Mouse (Mus musculus) brown adipose tissue, adult 24 weeks (tissue): ENCODE data around the gene Clec4n. TPM values are rescaled to one million over a fixed set of nuclear protein-coding genes. Genes with fewer than 3 reads are reported as not detected.
"Not testable (repeated sequence)": the region's sequence is repeated elsewhere in the genome, so short reads cannot be mapped to it uniquely, and the experiment has no call there.

Source experiments
- H3K27ac ChIP-seq: fragments of 200-500 bp; replicated peaks from 2 replicates; pipeline ENCODE4 v1.5.1; 2012; ENCODE audit warnings: low read depth, mild to moderate bottlenecking, low read length
- H3K4me1 ChIP-seq: fragments of 200-500 bp; 2 replicates; pipeline ENCODE4 v1.6.1; 2012; ENCODE audit warnings: low read length, mixed read lengths; ENCODE audit not compliant: control insufficient read depth, insufficient read depth, insufficient read length
- H3K4me3 ChIP-seq: fragments of 200-500 bp; 2 replicates; pipeline ENCODE4 v1.5.1; 2012; ENCODE audit warnings: low read depth, mild to moderate bottlenecking, low read length, moderate library complexity; ENCODE audit not compliant: insufficient read depth
- polyA plus RNA-seq: library from polyadenylated mRNA; stranded (reverse); fragments of >200 nt; gene quantifications from 2 replicates; pipeline ENCODE4 v1.2.4, GENCODE M21; 2012; ENCODE audit not compliant: missing spikeins, insufficient read depth, insufficient read length

Gene Clec4n
- 0.95 and 2.8 TPM in 2 replicates for polyA plus RNA-seq

DNA sequence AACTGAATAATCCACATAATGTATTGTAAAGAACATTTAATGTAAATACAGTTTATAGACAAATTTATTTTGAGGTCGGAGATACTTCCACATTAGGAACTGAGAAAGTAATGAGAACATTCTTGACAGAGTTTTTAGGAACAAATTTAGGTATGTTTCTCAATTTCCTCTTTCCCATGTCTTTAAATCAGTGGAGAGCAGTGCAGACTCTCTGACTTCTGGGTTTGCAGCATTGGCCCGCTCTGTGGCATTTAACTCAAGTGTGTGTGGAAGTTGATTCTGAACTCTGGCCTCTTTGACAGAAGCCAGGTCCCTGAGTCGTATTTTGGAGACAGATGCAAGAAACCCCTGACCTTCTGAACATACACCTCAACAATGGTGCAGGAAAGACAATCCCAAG, at the start of gene Clec4n:
Gene Clec4n, plus strand, starts transcription at position 200 of the 400 bp plus-strand sequence.
- Histone ChIP-seq H3K4me1 (no peaks in the 10 kb centered on the region), H3K27ac (peak within 1 kb of the TSS; percentile 8; the same call in 1 of the 2 replicates), H3K4me3 (no peak within 1 kb of the TSS)

DNA sequence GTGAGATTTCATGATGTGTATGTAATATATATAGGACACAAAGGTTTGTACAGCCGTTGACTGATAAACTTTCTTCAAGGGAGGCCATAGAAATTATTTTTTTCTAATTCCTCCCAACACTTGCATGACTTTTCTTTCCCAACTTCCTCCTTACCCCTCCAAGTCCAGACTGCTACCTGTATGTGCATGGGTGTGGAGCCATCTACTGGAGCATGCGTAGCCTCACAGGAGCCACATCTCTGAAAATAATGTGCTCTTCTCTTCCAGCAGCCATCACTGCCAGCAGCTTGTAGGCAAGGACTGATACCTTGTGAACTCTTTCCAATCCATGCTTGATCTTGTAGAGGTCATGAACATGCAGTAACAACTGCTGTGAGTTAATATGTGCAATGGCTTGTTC, 44.8 kb upstream of the Clec4n start:
- H3K4me1 ChIP-seq, H3K27ac ChIP-seq, H3K4me3 ChIP-seq: not testable (repeated sequence)

DNA sequence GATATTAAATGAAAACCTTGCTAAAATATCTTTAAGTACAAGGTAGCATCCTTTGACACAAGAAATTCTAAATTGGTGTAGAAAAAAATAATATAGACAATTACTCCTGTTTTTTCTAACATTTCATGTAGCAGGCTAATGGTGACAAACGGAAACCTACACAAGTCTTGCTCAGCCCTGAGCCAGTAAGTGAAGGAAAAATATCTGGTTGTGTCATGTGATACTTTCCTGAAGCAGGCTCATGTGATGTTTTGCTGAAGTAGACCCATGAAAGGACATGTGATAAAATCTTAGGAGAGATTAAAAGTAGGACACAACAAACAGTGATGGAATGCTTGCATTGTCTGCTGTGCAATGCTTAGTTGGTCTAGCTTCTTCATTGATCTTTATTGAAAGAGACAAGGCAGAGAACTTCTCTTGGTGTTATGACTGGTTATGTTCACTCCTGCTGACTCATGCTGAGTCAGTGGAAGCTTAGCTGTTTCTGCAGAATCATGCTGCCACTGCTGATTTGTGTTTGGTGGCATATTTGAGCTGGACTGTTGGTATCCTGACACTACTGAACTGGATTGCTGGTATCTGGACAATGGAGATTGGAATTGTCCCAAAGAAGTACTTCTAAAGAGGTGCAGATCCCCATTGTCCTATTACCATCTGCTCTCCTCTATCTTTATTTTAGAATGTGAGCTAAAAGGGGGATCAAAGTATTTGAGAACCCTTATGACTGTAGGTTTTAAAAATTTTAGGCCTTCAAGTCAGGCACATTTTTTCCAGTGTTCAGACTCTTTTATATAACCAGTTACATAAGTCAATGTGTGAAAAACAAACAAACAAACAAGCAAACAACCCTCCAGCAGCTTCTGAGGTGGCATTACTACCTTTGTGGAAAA, 22.2 kb upstream of the Clec4n start:
- Histone ChIP-seq H3K27ac (no peak overlapping the region), H3K4me1 (no peaks in the 10 kb centered on the region), H3K4me3 (no peak overlapping the region)

DNA sequence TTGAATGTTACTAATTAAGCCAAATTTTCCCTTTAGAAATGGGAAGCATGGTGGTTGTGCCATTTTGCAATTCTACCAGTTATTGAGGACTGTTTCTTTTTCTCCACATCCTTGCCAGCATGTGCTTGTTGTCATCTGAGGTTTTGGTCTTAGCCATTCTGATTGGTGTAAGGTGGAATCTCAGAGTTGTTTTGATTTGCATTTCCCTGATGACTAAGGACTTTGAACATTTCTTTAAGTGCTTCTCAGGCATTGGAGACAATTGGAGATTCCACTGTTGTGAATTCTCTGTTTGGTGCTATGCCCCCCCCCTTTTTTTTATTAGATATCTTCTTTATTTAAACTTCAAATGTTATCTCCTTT, 21.6 kb upstream of the Clec4n start:
- H3K4me1 ChIP-seq, H3K4me3 ChIP-seq, H3K27ac ChIP-seq: not testable (repeated sequence)

- H3K27ac ChIP-seq: no peak overlapping the region
- H3K4me3 ChIP-seq: no peak overlapping the region
- H3K4me1 ChIP-seq: no peaks in the 10 kb centered on the region
These were observed 17.9 kb upstream of the Clec4n start for GRCm38 (mm10) chr6:123211726-123212125.

- Histone ChIP-seq H3K4me1 (no peaks in the 10 kb centered on the region), H3K4me3 (no peak overlapping the region), H3K27ac (peak overlapping the region; percentile 23)
These were observed 2.0 kb upstream of the Clec4n start for GRCm38 (mm10) chr6:123227519-123228166.

- no peak overlapping the region for H3K4me3 ChIP-seq
- H3K4me1 ChIP-seq: no peaks in the 10 kb centered on the region
- no peak overlapping the region for H3K27ac ChIP-seq
These were observed 1.5 kb downstream of the Clec4n start for GRCm38 (mm10) chr6:123231149-123231548.

DNA sequence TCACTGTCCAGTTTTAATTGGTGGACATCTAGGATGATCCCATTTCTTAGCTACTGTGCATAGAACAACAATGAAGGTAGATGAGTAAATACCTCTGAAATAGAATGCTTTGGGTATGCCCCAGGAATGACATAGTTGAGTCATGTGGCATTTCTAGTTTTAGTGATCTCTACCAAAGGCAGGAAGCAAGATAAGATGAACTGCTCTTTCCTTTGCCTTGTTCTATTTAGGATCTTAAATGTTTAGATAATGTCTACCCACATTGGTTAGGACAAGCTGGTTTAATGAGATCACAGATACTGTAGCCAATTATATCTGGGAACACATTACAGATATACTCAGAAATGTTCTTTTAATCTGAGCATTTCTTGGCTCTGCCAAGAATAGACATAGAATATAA, 7.9 kb downstream of the Clec4n start:
- no peaks in the 10 kb centered on the region for H3K4me1 ChIP-seq
- no peak overlapping the region for H3K27ac ChIP-seq

DNA sequence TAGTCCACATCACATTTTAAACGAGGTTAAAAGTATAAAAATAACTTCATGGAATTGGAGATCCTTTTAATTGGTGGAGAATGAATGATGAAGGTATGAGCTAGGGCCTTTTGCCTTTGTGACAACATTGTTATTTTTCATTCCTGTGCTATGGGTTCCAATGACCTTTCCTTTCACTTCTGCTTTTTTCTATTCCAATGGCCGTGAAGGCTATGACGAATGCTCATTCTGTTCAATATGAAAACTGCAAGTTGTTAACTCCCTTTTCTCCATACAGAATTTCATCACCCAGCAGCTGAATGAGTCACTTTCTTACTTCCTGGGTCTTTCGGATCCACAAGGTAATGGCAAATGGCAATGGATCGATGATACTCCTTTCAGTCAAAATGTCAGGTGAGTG, 14.6 kb downstream of the Clec4n start:
- Histone ChIP-seq H3K4me3 (no peak overlapping the region), H3K27ac (no peak overlapping the region), H3K4me1 (no peaks in the 10 kb centered on the region)

More for the DNA sequence above, 7.9 kb downstream of the Clec4n start:
- no peak overlapping the region for H3K4me3 ChIP-seq

GRCm38 (mm10) chr6:123248862-123249261, 19.2 kb downstream of the Clec4n start:
- not testable (repeated sequence) for H3K27ac ChIP-seq, H3K4me3 ChIP-seq, H3K4me1 ChIP-seq

GRCm38 (mm10) chr6:123252735-123253134, 23.1 kb downstream of the Clec4n start:
- H3K27ac ChIP-seq: peak overlapping the region; percentile 82
- H3K4me3 ChIP-seq: no peak overlapping the region
- no peaks in the 10 kb centered on the region for H3K4me1 ChIP-seq

DNA sequence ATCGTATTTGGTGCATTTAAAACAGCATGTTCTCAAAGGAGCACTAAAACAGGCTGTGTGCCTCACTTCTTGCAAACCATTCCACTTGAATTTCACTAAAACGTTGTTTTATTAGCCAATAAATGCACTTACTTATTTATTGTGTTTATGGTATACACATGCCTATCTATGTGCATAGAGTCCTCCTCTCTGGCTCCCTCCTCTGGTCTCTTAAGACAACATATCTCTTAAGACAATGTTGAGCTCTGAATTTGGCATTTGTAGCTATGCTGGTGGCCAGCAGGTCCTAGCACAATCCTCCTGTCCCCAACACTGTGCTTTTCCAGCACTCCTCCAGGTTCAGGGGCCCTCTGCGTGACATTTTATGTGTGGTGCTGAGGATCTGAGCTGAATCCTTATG, 29.3 kb downstream of the Clec4n start:
- Histone ChIP-seq H3K27ac (no peak overlapping the region), H3K4me1 (no peaks in the 10 kb centered on the region), H3K4me3 (no peak overlapping the region)

DNA sequence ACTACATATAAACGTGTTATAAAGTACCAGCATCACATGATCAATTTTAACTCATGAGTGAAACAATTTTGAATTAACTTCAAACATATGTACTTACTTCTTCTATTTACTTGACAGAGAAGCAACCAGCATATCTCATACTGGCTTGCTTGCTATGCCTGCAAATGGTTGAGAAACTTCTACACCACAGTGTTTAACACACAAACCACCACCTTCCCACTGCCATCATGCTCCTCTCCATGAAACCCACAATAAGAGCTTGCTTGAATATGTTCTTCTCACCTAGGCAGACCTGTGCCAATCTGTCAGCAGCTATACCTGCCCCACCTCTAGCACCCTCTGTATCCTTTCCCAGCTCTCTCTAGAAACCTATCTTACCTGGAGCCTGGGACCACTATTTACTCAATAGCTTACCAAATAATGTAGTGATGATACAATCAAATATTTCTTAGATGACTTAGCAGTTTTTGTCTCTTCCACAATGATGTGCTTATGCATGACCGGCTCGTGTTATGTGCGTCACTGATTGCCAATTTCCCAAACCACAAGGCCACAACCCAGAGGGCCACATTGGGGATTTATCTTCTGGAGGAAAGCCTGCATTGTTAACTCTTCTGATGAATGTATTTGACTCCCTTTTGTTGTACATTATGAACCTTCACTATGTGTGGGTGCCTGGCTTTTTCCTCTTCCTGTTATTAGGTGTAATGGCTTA, 30.4 kb downstream of the Clec4n start:
- Histone ChIP-seq H3K4me3 (no peak overlapping the region), H3K27ac (no peak overlapping the region)

DNA sequence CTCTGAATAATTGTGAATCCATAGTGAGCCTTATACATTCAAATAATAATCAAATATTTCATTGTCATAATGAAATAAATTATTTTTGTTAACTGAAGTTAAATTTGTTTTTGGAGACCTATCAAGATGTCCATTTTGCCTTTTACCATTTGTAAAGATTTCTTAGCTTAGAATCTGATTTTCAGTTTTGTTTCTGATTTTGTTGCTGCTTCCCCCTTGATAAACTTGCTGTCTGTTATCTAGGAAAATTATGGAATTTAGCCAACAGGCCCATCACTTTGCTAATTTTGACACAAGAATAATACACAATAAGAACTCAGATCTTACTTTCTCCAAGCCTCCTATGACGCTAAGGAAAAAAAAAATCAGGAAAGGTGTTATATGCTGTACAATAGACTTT, 31.2 kb downstream of the Clec4n start:
- H3K4me3 ChIP-seq: no peak overlapping the region
- no peak overlapping the region for H3K27ac ChIP-seq
- H3K4me1 ChIP-seq: no peaks in the 10 kb centered on the region

More for the DNA sequence above, 30.4 kb downstream of the Clec4n start:
- no peaks in the 10 kb centered on the region for H3K4me1 ChIP-seq

DNA sequence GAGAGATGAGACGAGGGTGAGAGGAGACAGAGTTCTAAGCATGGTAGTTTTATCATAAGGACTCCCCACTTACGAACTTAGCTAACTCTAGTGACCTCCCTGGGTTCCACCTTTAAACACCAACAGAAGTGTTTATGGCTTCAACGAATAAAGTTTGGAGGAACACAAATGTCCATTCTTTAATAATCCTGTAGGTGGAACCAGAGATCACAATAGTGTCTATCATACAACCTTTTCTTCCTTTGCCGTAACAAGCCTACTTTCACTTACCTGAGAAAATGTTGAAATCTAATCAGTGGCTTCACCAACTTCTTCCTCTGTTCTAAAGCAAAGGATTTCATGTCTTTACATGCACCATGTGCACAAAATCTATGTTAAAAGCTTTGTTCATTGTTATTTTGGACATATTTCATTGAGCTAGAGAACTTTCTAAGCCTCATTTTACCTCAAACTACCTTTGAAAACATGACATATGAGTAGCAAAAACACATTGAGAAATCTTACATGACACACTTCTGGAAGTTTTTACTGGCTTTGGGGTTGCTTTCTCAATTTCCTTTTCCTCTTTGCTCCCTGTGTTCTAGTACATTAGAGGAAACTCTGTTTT, 32.0 kb downstream of the Clec4n start, which contains the start of gene Clec4d:
Gene Clec4d, plus strand, starts transcription at position 557 of the 607 bp plus-strand sequence.
- Histone ChIP-seq H3K4me1 (no peaks in the 10 kb centered on the region), H3K4me3 (no peak within 1 kb of the TSS)

More for the DNA sequence above, 32.0 kb downstream of the Clec4n start, which contains the start of gene Clec4d:
- H3K27ac ChIP-seq: no peak within 1 kb of the TSS
